Mouse (Mus musculus): ENCODE measurements around the gene Dscaml1. TPM values are rescaled to one million over a fixed set of nuclear protein-coding genes. Genes with fewer than 3 reads are reported as not detected.

Gene Dscaml1
- polyA plus RNA-seq, 1 experiment from 2014 or later, result 0.27 TPM

- Histone ChIP-seq H3K9ac (no peak overlapping the region), H3K4me1 (peaks cover 19% of the 10 kb centered on the region), H3K4me3 (no peak overlapping the region), H3K27me3 (no peaks in the 10 kb centered on the region), H3K27ac (no peak overlapping the region), H3K4me2 (no peak overlapping the region), H3K36me3 (no peaks in the 10 kb centered on the region), H3K9me3 (no peaks in the 10 kb centered on the region)
- ATAC-seq (ENCODE audit: borderline replicate concordance, extremely low read depth, low FRiP score, low TSS enrichment), result peak; percentile 59; the same call in 1 of the 2 replicates
- 27% methylated on average over 10 of the region's 10 CpGs for whole genome bisulfite sequencing
Observed at GRCm38 (mm10) chr9:45499267-45499666, 72.8 kb downstream of the Dscaml1 start.

- WGBS, result 72% methylated on average over 3 of the region's 3 CpGs
- no peaks in the 10 kb centered on the region for H3K9me3 ChIP-seq
- no peak overlapping the region for H3K4me2 ChIP-seq
- H3K4me1 ChIP-seq, result peaks cover 26% of the 10 kb centered on the region
- H3K27ac ChIP-seq, result no peak overlapping the region
- H3K27me3 ChIP-seq, result no peaks in the 10 kb centered on the region
- ATAC-seq (ENCODE audit: borderline replicate concordance, extremely low read depth, low FRiP score, low TSS enrichment), result no peak
- H3K36me3 ChIP-seq, result no peaks in the 10 kb centered on the region
- H3K9ac ChIP-seq, result no peak overlapping the region
- H3K4me3 ChIP-seq, result no peak overlapping the region
Observed at GRCm38 (mm10) chr9:45500071-45500595, 73.7 kb downstream of the Dscaml1 start.

- peak overlapping the region; percentile 86 for H3K27ac ChIP-seq
- H3K27me3 ChIP-seq, result no peaks in the 10 kb centered on the region
- 46% methylated on average over 5 of the region's 5 CpGs for WGBS
- no peaks in the 10 kb centered on the region for H3K36me3 ChIP-seq
- H3K9ac ChIP-seq, result no peak overlapping the region
- H3K4me2 ChIP-seq, result peak overlapping the region; percentile 16; the same call in 1 of the 2 replicates
- no peak overlapping the region for H3K4me3 ChIP-seq
- ATAC-seq (ENCODE audit: borderline replicate concordance, extremely low read depth, low FRiP score, low TSS enrichment), result no peak
- H3K9me3 ChIP-seq, result no peaks in the 10 kb centered on the region
- H3K4me1 ChIP-seq, result peaks cover 33% of the 10 kb centered on the region
Observed at GRCm38 (mm10) chr9:45501295-45501927, 75.0 kb downstream of the Dscaml1 start.

- Histone ChIP-seq H3K9ac (no peak overlapping the region), H3K9me3 (no peaks in the 10 kb centered on the region), H3K36me3 (no peaks in the 10 kb centered on the region), H3K4me2 (peak overlapping the region; percentile 16; the same call in 1 of the 2 replicates), H3K27ac (peak overlapping the region; percentile 86), H3K27me3 (no peaks in the 10 kb centered on the region), H3K4me3 (no peak overlapping the region), H3K4me1 (peaks cover 33% of the 10 kb centered on the region)
- ATAC-seq (ENCODE audit: borderline replicate concordance, extremely low read depth, low FRiP score, low TSS enrichment), result no peak
- 16% methylated on average over 14 of the region's 14 CpGs for WGBS
Observed at GRCm38 (mm10) chr9:45501963-45502641, 75.7 kb downstream of the Dscaml1 start.

- no peak overlapping the region for H3K9ac ChIP-seq
- H3K36me3 ChIP-seq, result no peaks in the 10 kb centered on the region
- H3K4me2 ChIP-seq, result peak overlapping the region; percentile 18; the same call in 1 of the 2 replicates
- H3K4me3 ChIP-seq, result no peak overlapping the region
- no peaks in the 10 kb centered on the region for H3K9me3 ChIP-seq
- H3K27ac ChIP-seq, result peak overlapping the region; percentile 95
- peak; percentile 86; the same call in 1 of the 2 replicates for ATAC-seq (ENCODE audit: borderline replicate concordance, extremely low read depth, low FRiP score, low TSS enrichment)
- peaks cover 33% of the 10 kb centered on the region for H3K4me1 ChIP-seq
- H3K27me3 ChIP-seq, result no peaks in the 10 kb centered on the region
- WGBS, result 14% methylated on average over 5 of the region's 5 CpGs
Observed at GRCm38 (mm10) chr9:45504977-45505376, 78.5 kb downstream of the Dscaml1 start.

GRCm38 (mm10) chr9:45505487-45505939 lies 79.1 kb downstream of the Dscaml1 start:
- H3K4me1 ChIP-seq, result peaks cover 33% of the 10 kb centered on the region
- no peaks in the 10 kb centered on the region for H3K36me3 ChIP-seq
- H3K4me2 ChIP-seq, result no peak overlapping the region
- WGBS, result 15% methylated on average over 4 of the region's 4 CpGs
- H3K4me3 ChIP-seq, result no peak overlapping the region
- H3K27me3 ChIP-seq, result no peaks in the 10 kb centered on the region
- no peaks in the 10 kb centered on the region for H3K9me3 ChIP-seq
- peak overlapping the region; percentile 95 for H3K27ac ChIP-seq
- peak; percentile 62 for ATAC-seq (ENCODE audit: borderline replicate concordance, extremely low read depth, low FRiP score, low TSS enrichment)
- H3K9ac ChIP-seq, result no peak overlapping the region

GRCm38 (mm10) chr9:45507482-45507881 lies 81.1 kb downstream of the Dscaml1 start:
- H3K9ac ChIP-seq, result no peak overlapping the region
- no peaks in the 10 kb centered on the region for H3K9me3 ChIP-seq
- no peak overlapping the region for H3K4me3 ChIP-seq
- peaks cover 29% of the 10 kb centered on the region for H3K4me1 ChIP-seq
- H3K27me3 ChIP-seq, result no peaks in the 10 kb centered on the region
- 52% methylated on average over 9 of the region's 9 CpGs for WGBS
- no peak overlapping the region for H3K27ac ChIP-seq
- no peak for ATAC-seq (ENCODE audit: borderline replicate concordance, extremely low read depth, low FRiP score, low TSS enrichment)
- no peaks in the 10 kb centered on the region for H3K36me3 ChIP-seq
- no peak overlapping the region for H3K4me2 ChIP-seq

GRCm38 (mm10) chr9:45510806-45511546 lies 84.5 kb downstream of the Dscaml1 start:
- ATAC-seq (ENCODE audit: borderline replicate concordance, extremely low read depth, low FRiP score, low TSS enrichment), result no peak
- no peak overlapping the region for H3K4me2 ChIP-seq
- H3K9me3 ChIP-seq, result no peaks in the 10 kb centered on the region
- no peak overlapping the region for H3K27ac ChIP-seq
- H3K27me3 ChIP-seq, result no peaks in the 10 kb centered on the region
- no peaks in the 10 kb centered on the region for H3K4me1 ChIP-seq
- no peaks in the 10 kb centered on the region for H3K36me3 ChIP-seq
- 73% methylated on average over 10 of the region's 10 CpGs for WGBS
- no peak overlapping the region for H3K4me3 ChIP-seq
- H3K9ac ChIP-seq, result no peak overlapping the region

GRCm38 (mm10) chr9:45517993-45518705 lies 91.7 kb downstream of the Dscaml1 start:
- Histone ChIP-seq H3K4me3 (no peak overlapping the region), H3K36me3 (no peaks in the 10 kb centered on the region), H3K4me2 (no peak overlapping the region), H3K9ac (no peak overlapping the region), H3K4me1 (no peaks in the 10 kb centered on the region), H3K27me3 (no peaks in the 10 kb centered on the region), H3K9me3 (no peaks in the 10 kb centered on the region), H3K27ac (no peak overlapping the region)
- 54% methylated on average over 11 of the region's 11 CpGs for WGBS
- ATAC-seq (ENCODE audit: borderline replicate concordance, extremely low read depth, low FRiP score, low TSS enrichment), result no peak

GRCm38 (mm10) chr9:45519841-45520240 lies 93.4 kb downstream of the Dscaml1 start:
- Histone ChIP-seq H3K27me3 (no peaks in the 10 kb centered on the region), H3K4me3 (no peak overlapping the region), H3K27ac (no peak overlapping the region), H3K9ac (no peak overlapping the region), H3K9me3 (no peaks in the 10 kb centered on the region), H3K4me1 (no peaks in the 10 kb centered on the region), H3K4me2 (no peak overlapping the region), H3K36me3 (no peaks in the 10 kb centered on the region)
- ATAC-seq (ENCODE audit: borderline replicate concordance, extremely low read depth, low FRiP score, low TSS enrichment), result no peak
- WGBS, result 74% methylated on average over 6 of the region's 6 CpGs

GRCm38 (mm10) chr9:45522866-45523265 lies 96.4 kb downstream of the Dscaml1 start:
- H3K27ac ChIP-seq, result no peak overlapping the region
- H3K4me2 ChIP-seq, result no peak overlapping the region
- no peak overlapping the region for H3K9ac ChIP-seq
- H3K4me1 ChIP-seq, result no peaks in the 10 kb centered on the region
- ATAC-seq (ENCODE audit: borderline replicate concordance, extremely low read depth, low FRiP score, low TSS enrichment), result no peak
- no peak overlapping the region for H3K4me3 ChIP-seq
- H3K9me3 ChIP-seq, result no peaks in the 10 kb centered on the region
- no peaks in the 10 kb centered on the region for H3K27me3 ChIP-seq
- WGBS, result 53% methylated on average over 3 of the region's 3 CpGs
- H3K36me3 ChIP-seq, result no peaks in the 10 kb centered on the region

All from lung, embryonic 15.5 days (tissue).